Comparison of ENCODE assay signal across 8 mouse cellular contexts in the genomic region with DNA sequence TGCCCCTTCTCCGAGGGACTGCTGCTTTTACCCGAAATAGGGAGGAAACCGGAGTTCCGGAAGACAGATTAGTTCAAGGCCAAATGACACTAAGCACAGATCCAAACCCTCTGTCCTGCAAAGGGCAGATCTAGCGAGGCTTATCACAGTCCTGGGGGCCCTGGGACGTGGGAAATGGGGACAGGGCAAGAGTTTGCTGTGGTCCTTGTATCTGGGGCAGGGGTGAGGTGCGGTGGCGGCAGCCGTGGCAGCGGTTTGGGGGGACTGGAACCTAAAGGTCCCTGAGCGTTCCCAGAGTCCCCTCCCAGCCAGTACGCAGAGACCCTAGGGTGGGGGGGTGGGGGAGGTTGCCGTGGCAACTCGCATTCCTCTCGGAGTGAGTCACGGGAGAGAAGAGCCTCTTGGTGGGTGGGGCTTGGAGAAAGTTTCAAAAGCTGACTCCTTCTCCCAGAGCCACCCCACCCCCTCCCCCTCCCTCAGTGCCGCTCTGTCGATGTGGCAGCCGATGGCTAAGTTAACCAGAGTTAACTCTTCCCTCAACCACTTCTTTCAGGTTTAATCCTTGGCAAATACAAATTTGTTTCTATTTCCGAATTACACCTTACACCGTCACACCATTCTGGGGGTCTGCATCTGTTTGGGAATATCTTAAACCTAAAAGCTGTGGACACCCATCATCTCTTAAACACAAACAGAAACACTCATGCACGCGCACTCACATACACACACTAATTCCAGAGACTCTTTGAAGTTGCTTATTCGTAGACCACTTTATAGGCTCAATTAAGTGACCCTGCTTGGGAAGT. TPM values are rescaled to one million over a fixed set of nuclear protein-coding genes. Genes with fewer than 3 reads are reported as not detected.
DNase-seq lines count a peak whose midpoint lies in the region; ATAC-seq and TF ChIP-seq lines count a peak whose summit lies in the region.

No protein-coding gene starts in this region.

- no peaks in the 10 kb centered on the region for H3K36me3 ChIP-seq in forebrain, embryonic 15.5 days
- H3K36me3 ChIP-seq in hindbrain, embryonic 14.5 days (replicated peaks; ENCODE audit: control insufficient read depth, insufficient read depth): no peaks in the 10 kb centered on the region
- no peaks in the 10 kb centered on the region for H3K36me3 ChIP-seq in liver, embryonic 14.5 days (replicated peaks; ENCODE audit: control insufficient read depth, insufficient read depth, low read depth)
- no peaks in the 10 kb centered on the region for H3K36me3 ChIP-seq in neural tube, embryonic 15.5 days

- peak; percentile 69 for ATAC-seq in forebrain, embryonic 15.5 days (replicated peaks)
- ATAC-seq in hindbrain, embryonic 14.5 days (ENCODE audit: low FRiP score): peak; percentile 74
- 0 out of 2 replicates have a peak, but pooled peaks have one; percentile 18 for ATAC-seq in liver, embryonic 14.5 days (ENCODE audit: insufficient read depth)
- peak; percentile 73; the same call in 1 of the 2 replicates for ATAC-seq in neural tube, embryonic 15.5 days (ENCODE audit: low FRiP score)

- no peak for TF ChIP-seq EP300 in liver, embryonic 14.5 days (IDR thresholded peaks at IDR 0.05; ENCODE audit: low read depth)

- peak; percentile 78 for DNase-seq in 3134 (ENCODE audit: extremely low read depth, insufficient read length, low spot score)
- peak; percentile 57 to 63 for DNase-seq in adrenal gland, adult 18-20 months (ENCODE audit: low spot score in 2 of 2)
- peak; percentile 57 for DNase-seq in hindbrain, embryonic 14.5 days (ENCODE audit: low spot score)
- no peak for DNase-seq in liver, embryonic 14.5 days (ENCODE audit: low read depth in 3 of 3, low spot score in 3 of 3)
- DNase-seq in c-Kit-positive CD71-positive TER-119-positive erythroid progenitor cells, embryonic 14.5 days (ENCODE audit: low spot score): no peak
- no peak for DNase-seq in thymus, postnatal 10 days (ENCODE audit: low spot score in 2 of 2)

- H3K27me3 ChIP-seq in forebrain, embryonic 15.5 days: no peaks in the 10 kb centered on the region
- no peaks in the 10 kb centered on the region for H3K27me3 ChIP-seq in hindbrain, embryonic 14.5 days (ENCODE audit: control insufficient read depth, insufficient read depth, low read length)
- H3K27me3 ChIP-seq in liver, embryonic 14.5 days (ENCODE audit: control insufficient read depth, insufficient read depth, low read length): no peaks in the 10 kb centered on the region
- no peaks in the 10 kb centered on the region for H3K27me3 ChIP-seq in neural tube, embryonic 15.5 days (replicated peaks)

- H3K9ac ChIP-seq in forebrain, embryonic 15.5 days (replicated peaks): no peak overlapping the region; the same call in 1 of the 2 replicates
- peak overlapping the region; percentile 60 for H3K9ac ChIP-seq in hindbrain, embryonic 14.5 days
- no peak overlapping the region for H3K9ac ChIP-seq in liver, embryonic 14.5 days (replicated peaks)
- peak overlapping the region; percentile 46 for H3K9ac ChIP-seq in neural tube, embryonic 15.5 days (replicated peaks)

- 1% methylated on average over 24 of the region's 24 CpGs for whole genome bisulfite sequencing in forebrain, embryonic 15.5 days
- WGBS in hindbrain, embryonic 14.5 days: under 1% methylated on average over 24 of the region's 24 CpGs
- 3% methylated on average over 24 of the region's 24 CpGs for WGBS in liver, embryonic 14.5 days (ENCODE audit: insufficient replicate concordance)
- 3% methylated on average over 21 of the region's 24 CpGs for WGBS in neural tube, embryonic 15.5 days

- H3K4me3 ChIP-seq in forebrain, embryonic 15.5 days: peak overlapping the region; percentile 33
- peak overlapping the region; percentile 35 for H3K4me3 ChIP-seq in hindbrain, embryonic 14.5 days (replicated peaks; ENCODE audit: low read length)
- H3K4me3 ChIP-seq in liver, embryonic 14.5 days (ENCODE audit: insufficient read depth in 1 of 2, low read depth in 2 of 2, low read length in 2 of 2): peak overlapping the region; percentile 37 to 58
- H3K4me3 ChIP-seq in neural tube, embryonic 15.5 days (replicated peaks): peak overlapping the region; percentile 42

- TF ChIP-seq CTCF in liver, embryonic 14.5 days (IDR thresholded peaks at IDR 0.05; ENCODE audit: low read depth): no peak

- H3K9me3 ChIP-seq in forebrain, embryonic 15.5 days: no peaks in the 10 kb centered on the region
- no peaks in the 10 kb centered on the region for H3K9me3 ChIP-seq in hindbrain, embryonic 14.5 days (ENCODE audit: control insufficient read depth, low read length)
- no peaks in the 10 kb centered on the region for H3K9me3 ChIP-seq in liver, embryonic 14.5 days (ENCODE audit: control insufficient read depth, low read length)
- H3K9me3 ChIP-seq in neural tube, embryonic 15.5 days (replicated peaks): no peaks in the 10 kb centered on the region

- H3K4me2 ChIP-seq in forebrain, embryonic 15.5 days (replicated peaks): peak overlapping the region; percentile 45
- H3K4me2 ChIP-seq in hindbrain, embryonic 14.5 days (replicated peaks): peak overlapping the region; percentile 42
- H3K4me2 ChIP-seq in liver, embryonic 14.5 days (ENCODE audit: low read depth): peak overlapping the region; percentile 46
- H3K4me2 ChIP-seq in neural tube, embryonic 15.5 days: peak overlapping the region; percentile 56

- peak overlapping the region; percentile 51 for H3K27ac ChIP-seq in forebrain, embryonic 15.5 days (replicated peaks)
- H3K27ac ChIP-seq in hindbrain, embryonic 14.5 days: peak overlapping the region; percentile 67
- H3K27ac ChIP-seq in liver, embryonic 14.5 days: no peak overlapping the region
- H3K27ac ChIP-seq in neural tube, embryonic 15.5 days (replicated peaks): peak overlapping the region; percentile 80

- H3K4me1 ChIP-seq in forebrain, embryonic 15.5 days: peaks cover 27% of the 10 kb centered on the region
- H3K4me1 ChIP-seq in hindbrain, embryonic 14.5 days (replicated peaks; ENCODE audit: control insufficient read depth, insufficient read depth, low read length): no peaks in the 10 kb centered on the region; the same call in 1 of the 2 replicates
- peaks cover 0 to 18% of the 10 kb centered on the region in 2 experiments; a peak in 2 of 4 replicates for H3K4me1 ChIP-seq in liver, embryonic 14.5 days (replicated peaks; ENCODE audit: control insufficient read depth in 2 of 2, insufficient read depth in 2 of 2, low read length in 1 of 2)
- H3K4me1 ChIP-seq in neural tube, embryonic 15.5 days: peaks cover 35% of the 10 kb centered on the region

RNA-seq across cellular contexts. Expression of a gene that starts 4.9 kb away (rescaled TPM):
- 1,000 to 10,000 TPM; 1,159 to 2,168 TPM for total RNA-seq in adrenal gland, adult 18-20 months (2021)
- 320 and 352 TPM in 2 replicates for polyA plus RNA-seq in forebrain, embryonic 15.5 days (2015; fragmentation: Nextera tagmentation; extraction: Ambion mirVana)
- 532 and 583 TPM in 2 replicates for polyA plus RNA-seq in hindbrain, embryonic 14.5 days (2014; fragmentation: Nextera tagmentation; extraction: Ambion mirVana)
- 47.5 and 64.9 TPM in 2 replicates for polyA plus RNA-seq in liver, embryonic 14.5 days (2012; rRNA removed)
- polyA plus RNA-seq in liver, embryonic 14.5 days (2014; fragmentation: Nextera tagmentation; extraction: Ambion mirVana): 88.2 and 91.2 TPM in 2 replicates
- polyA plus RNA-seq in neural tube, embryonic 15.5 days (2015; fragmentation: Nextera tagmentation; extraction: Ambion mirVana): 747 and 833 TPM in 2 replicates

RNA-seq across cellular contexts. Expression of a gene that starts 42.9 kb away (rescaled TPM):
- 100 to 1,000 TPM; 231 to 325 TPM for total RNA-seq in adrenal gland, adult 18-20 months (2021)
- polyA plus RNA-seq in forebrain, embryonic 15.5 days (2015; fragmentation: Nextera tagmentation; extraction: Ambion mirVana): 257 and 262 TPM in 2 replicates
- 259 and 340 TPM in 2 replicates for polyA plus RNA-seq in hindbrain, embryonic 14.5 days (2014; fragmentation: Nextera tagmentation; extraction: Ambion mirVana)
- 97.4 and 120 TPM in 2 replicates for polyA plus RNA-seq in liver, embryonic 14.5 days (2012; rRNA removed)
- polyA plus RNA-seq in liver, embryonic 14.5 days (2014; fragmentation: Nextera tagmentation; extraction: Ambion mirVana): 198 and 209 TPM in 2 replicates
- polyA plus RNA-seq in neural tube, embryonic 15.5 days (2015; fragmentation: Nextera tagmentation; extraction: Ambion mirVana): 303 and 338 TPM in 2 replicates

RNA-seq across cellular contexts. Expression of a gene that starts 51.4 kb away (rescaled TPM):
- total RNA-seq in adrenal gland, adult 18-20 months (2021): 10 to 100 TPM; 49.7 to 56.3 TPM
- 154 and 161 TPM in 2 replicates for polyA plus RNA-seq in forebrain, embryonic 15.5 days (2015; fragmentation: Nextera tagmentation; extraction: Ambion mirVana)
- polyA plus RNA-seq in hindbrain, embryonic 14.5 days (2014; fragmentation: Nextera tagmentation; extraction: Ambion mirVana): 99.5 and 102 TPM in 2 replicates
- polyA plus RNA-seq in liver, embryonic 14.5 days (2012; rRNA removed): 23.3 and 27.7 TPM in 2 replicates
- polyA plus RNA-seq in liver, embryonic 14.5 days (2014; fragmentation: Nextera tagmentation; extraction: Ambion mirVana): 58.4 and 66.4 TPM in 2 replicates
- polyA plus RNA-seq in neural tube, embryonic 15.5 days (2015; fragmentation: Nextera tagmentation; extraction: Ambion mirVana): 91.5 and 115 TPM in 2 replicates

Comparison
In these comparisons a context has a peak if more than half of its experiments do, and no peak if none do; other contexts are left out.
1. DNase-seq: peak in 3134 (single experiment), adrenal gland, adult 18-20 months (2 of 2) and hindbrain, embryonic 14.5 days (single experiment); none in liver, embryonic 14.5 days (0 of 3), c-Kit-positive CD71-positive TER-119-positive erythroid progenitor cells, embryonic 14.5 days (single experiment) and thymus, postnatal 10 days (0 of 2).
2. ATAC-seq: peak in every context shown above with its lines; median percentile 74 in hindbrain, embryonic 14.5 days; 73 in neural tube, embryonic 15.5 days; 69 in forebrain, embryonic 15.5 days; 18 in liver, embryonic 14.5 days.
3. H3K9ac ChIP-seq: peak in hindbrain, embryonic 14.5 days (single experiment) and neural tube, embryonic 15.5 days (single experiment); none in forebrain, embryonic 15.5 days (single experiment) and liver, embryonic 14.5 days (single experiment).
4. Peak in every context shown above with its lines, with median percentiles within 50 percentile points of each other: H3K4me2 ChIP-seq and H3K4me3 ChIP-seq.